Mouse (Mus musculus) stomach, postnatal 0 days (tissue): Measurements from ENCODE around the gene Map3k12.

ENCODE experiments used
- CTCF ChIP-seq: IDR thresholded peaks from 2 replicates; pipeline ENCODE4 v1.5.1; 2016; ENCODE audit warnings: antibody characterized with exemption, low read depth, mild to moderate bottlenecking, moderate library complexity
- EP300 ChIP-seq: optimal IDR thresholded peaks from 2 replicates; pipeline ENCODE3; 2016; ENCODE audit warnings: antibody characterized with exemption

DNA sequence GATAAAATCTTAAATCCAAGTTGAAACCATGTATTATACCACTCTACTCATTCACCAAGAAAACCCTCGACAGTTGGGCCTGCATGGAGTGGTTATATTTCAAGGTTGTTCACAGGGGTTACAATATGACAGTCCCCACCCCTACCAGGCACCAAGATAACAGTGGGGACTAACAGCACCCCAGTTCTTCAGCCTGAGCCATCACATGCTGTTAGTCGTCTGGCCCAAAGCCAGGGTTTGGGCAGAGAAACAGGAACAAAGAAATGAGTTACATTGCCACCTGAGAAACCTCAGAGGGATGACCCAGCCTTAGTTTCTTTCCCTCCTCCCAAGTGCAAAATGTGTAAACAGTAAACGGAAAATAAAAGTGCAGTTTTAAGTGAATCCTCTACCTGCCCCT lies 17.5 kb downstream of the Map3k12 start:
- no peak for TF ChIP-seq CTCF
- no peak for TF ChIP-seq EP300
